Mouse (Mus musculus) midbrain, embryonic 10.5 days (tissue): ENCODE data around the gene Cd4. TPM values are rescaled to one million over a fixed set of nuclear protein-coding genes. Genes with fewer than 3 reads are reported as not detected.

Experiments used
- DNase-seq: peaks from one replicate; pipeline ENCODE4 v3.0.0-alpha.2; 2017; ENCODE audit warnings: low spot score
- H3K27ac ChIP-seq: fragments of 300-500 bp; sonication (generic); replicated peaks from 2 replicates; pipeline ENCODE4 v1.5.1; 2016; ENCODE audit warnings: mild to moderate bottlenecking
- H3K27me3 ChIP-seq: fragments of 300-500 bp; sonication (generic); 2 replicates; pipeline ENCODE4 v1.6.1; 2016; ENCODE audit warnings: low read depth, mild to moderate bottlenecking; ENCODE audit not compliant: poor library complexity, severe bottlenecking
- H3K36me3 ChIP-seq: fragments of 300-500 bp; sonication (generic); 2 replicates; pipeline ENCODE4 v1.6.1; 2016; ENCODE audit warnings: mild to moderate bottlenecking, moderate library complexity
- H3K4me1 ChIP-seq: fragments of 300-500 bp; sonication (generic); 2 replicates; pipeline ENCODE4 v1.6.1; 2016
- H3K4me3 ChIP-seq: fragments of 300-500 bp; sonication (generic); 2 replicates; pipeline ENCODE4 v1.5.1; 2016; ENCODE audit warnings: mild to moderate bottlenecking, moderate library complexity
- H3K9me3 ChIP-seq: fragments of 300-500 bp; sonication (generic); replicated peaks from 2 replicates; pipeline ENCODE4 v1.6.1; 2016; ENCODE audit warnings: mild to moderate bottlenecking
- WGBS: fragments of 180-500 bp; shearing (Covaris S2); methylation state at CpG from one replicate; pipeline ENCODE4 v1.1.7; 2016; 5-methylcytosine and 5-hydroxymethylcytosine counted together
- polyA plus RNA-seq: library from polyadenylated mRNA; unstranded; fragments of >200 nt; fragmentation: Nextera tagmentation; extraction: Ambion mirVana; gene quantifications from 2 replicates; pipeline ENCODE4 v1.2.1, GENCODE M21; 2016

The Cd4 gene
- polyA plus RNA-seq, 1 experiment from 2014 or later, result not detected

DNA sequence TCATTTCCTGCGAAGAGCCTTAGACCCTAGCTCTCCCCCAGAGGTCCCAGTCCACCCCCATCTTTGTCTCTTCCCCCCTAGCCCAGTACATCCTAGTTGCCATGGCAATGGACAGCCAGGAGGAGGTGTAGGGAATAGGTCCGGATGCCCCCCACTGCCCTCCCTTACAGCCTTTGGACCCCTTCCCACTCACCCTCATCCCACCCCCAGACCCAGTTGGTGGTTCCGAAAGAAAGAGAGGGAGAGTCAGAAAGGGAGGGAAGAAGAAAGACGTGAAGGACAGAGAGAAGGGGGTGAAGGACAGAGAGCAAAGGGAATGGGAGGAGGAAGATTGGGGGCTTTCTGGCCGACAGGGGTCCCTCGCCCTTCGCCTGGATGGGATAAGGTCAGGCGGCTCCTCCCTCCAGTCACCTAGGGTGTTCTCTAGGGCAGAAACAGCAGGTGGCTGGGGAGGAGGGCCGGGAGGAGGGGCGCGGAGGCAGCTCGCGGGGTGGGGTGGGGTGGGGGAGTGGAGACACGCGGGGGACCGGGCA is 24.8 kb downstream of the Cd4 start:
- H3K27me3 ChIP-seq, result peaks cover 77% of the 10 kb centered on the region
- H3K36me3 ChIP-seq, result 0 out of 2 replicates have a peak, but pooled peaks cover 5% of the 10 kb centered on the region
- H3K9me3 ChIP-seq, result no peaks in the 10 kb centered on the region
- peak; percentile 50 for DNase-seq
- peak overlapping the region; percentile 72 for H3K4me3 ChIP-seq
- peaks cover 82% of the 10 kb centered on the region for H3K4me1 ChIP-seq
- H3K27ac ChIP-seq, result peak overlapping the region; percentile 94
- WGBS, result under 1% methylated on average over 16 of the region's 16 CpGs

DNA sequence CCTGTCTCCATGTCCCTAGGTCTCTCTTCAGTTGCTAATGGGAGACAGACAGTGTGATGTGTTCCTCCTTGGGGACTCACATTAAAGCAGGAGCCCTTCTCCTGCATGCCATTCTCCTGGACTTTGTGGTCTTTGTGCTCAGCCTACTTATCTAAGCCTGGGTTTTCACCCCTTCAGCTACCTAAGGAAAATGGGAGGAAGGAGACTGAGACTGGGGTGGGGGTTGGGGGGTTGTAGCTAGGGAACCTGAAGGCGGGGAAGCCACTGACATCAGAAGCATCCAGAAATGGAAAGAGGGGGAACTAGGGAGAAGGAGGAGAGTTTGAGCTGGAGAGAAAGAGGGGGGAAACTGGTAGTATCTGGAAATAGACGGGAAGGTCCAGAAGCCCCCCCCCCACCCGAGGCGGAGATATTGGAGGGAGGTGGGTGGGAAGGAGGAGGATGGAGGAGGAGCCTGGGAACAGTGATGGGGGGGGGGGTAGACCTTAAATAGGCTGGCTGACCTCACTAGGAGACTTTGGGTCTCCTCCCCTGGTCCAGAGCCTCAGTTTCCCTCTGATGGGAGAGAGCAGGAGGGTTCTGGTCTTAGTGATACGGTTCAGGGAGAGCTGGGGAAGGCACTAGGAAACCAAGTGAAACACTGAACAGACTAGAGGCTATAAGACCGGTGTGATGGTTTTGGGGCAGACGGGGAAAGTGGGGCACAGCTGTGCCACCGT is 25.5 kb downstream of the Cd4 start:
- Histone ChIP-seq H3K36me3 (0 out of 2 replicates have a peak, but pooled peaks cover 5% of the 10 kb centered on the region), H3K4me3 (peak overlapping the region; percentile 72), H3K4me1 (peaks cover 88% of the 10 kb centered on the region), H3K27ac (peak overlapping the region; percentile 94), H3K9me3 (no peaks in the 10 kb centered on the region), H3K27me3 (peaks cover 82% of the 10 kb centered on the region)
- no peak for DNase-seq
- 6% methylated on average over 8 of the region's 8 CpGs for WGBS

DNA sequence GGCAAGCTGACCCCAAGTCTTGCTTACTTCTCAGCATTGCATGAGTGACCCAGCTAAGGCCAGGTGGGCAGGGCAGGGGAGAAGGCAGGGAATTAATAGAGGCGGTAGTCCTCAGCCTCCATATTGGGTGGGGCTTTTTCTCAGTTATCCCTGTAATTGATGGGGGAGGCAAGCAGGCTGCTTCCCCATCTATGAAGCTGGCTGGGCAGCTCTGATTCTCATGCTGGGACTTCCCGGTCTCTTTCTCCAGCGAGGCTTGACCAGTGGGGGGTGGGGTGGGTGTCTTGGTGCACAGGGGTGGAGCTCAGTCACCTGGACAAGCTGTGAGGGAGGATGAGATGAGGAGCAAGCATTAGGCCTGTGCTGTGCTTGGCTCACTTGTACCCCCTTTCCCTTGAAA is 26.2 kb downstream of the Cd4 start:
- Histone ChIP-seq H3K36me3 (0 out of 2 replicates have a peak, but pooled peaks cover 5% of the 10 kb centered on the region), H3K27ac (peak overlapping the region; percentile 94), H3K9me3 (no peaks in the 10 kb centered on the region), H3K27me3 (peaks cover 77% of the 10 kb centered on the region), H3K4me3 (peak overlapping the region; percentile 72), H3K4me1 (peaks cover 95% of the 10 kb centered on the region)
- 33% methylated on average over 3 of the region's 3 CpGs for WGBS
- DNase-seq, result no peak

DNA sequence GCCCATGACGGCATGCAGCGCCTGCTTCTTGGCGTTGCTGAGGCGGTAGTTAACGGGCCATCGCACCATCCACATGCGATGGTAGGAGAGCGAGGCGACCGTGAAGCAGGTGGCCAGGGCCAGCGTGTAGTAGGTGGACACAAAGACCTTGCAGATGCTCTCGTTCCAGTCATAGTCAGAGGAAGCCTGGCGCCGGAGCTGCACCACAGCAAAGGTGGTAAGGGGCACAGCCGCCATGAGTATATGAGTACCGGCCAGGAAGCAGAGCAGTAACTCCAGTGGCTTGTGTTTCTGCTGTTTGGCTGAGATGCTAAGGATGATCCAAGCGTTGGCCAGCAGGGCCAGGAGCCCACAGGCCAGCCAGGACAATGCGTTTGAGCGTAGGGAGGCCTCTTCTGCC is 26.8 kb downstream of the Cd4 start:
- H3K4me3 ChIP-seq, result peak overlapping the region; percentile 72; the same call in 1 of the 2 replicates
- H3K4me1 ChIP-seq, result peaks cover 95% of the 10 kb centered on the region
- H3K27me3 ChIP-seq, result peaks cover 71% of the 10 kb centered on the region
- 78% methylated on average over 19 of the region's 19 CpGs for WGBS
- no peak for DNase-seq
- H3K27ac ChIP-seq, result peak overlapping the region; percentile 94
- H3K9me3 ChIP-seq, result no peaks in the 10 kb centered on the region
- H3K36me3 ChIP-seq, result 0 out of 2 replicates have a peak, but pooled peaks cover 5% of the 10 kb centered on the region

DNA sequence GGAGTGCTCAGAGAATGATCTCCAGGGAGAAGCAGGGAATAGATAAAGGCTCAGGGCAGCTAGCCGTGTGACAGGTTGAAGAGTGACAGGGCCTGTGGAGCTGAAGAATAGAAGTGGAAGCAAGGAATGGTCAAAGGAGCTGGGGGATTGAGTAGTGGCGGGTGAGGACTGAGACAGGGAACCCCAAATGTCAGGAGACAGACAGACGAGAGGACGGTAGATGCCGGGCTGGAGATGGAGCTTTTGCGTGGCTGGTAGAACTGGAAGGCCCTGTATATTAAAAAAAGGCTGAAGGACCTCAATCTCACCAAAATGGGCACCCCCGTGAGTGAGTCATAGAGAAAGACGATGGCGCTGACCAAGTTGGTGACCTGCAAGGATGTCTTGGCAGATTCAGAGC is 27.5 kb downstream of the Cd4 start:
- Histone ChIP-seq H3K4me3 (0 out of 2 replicates have a peak overlapping the region, but pooled peaks have one; percentile 16), H3K4me1 (peaks cover 94% of the 10 kb centered on the region), H3K27ac (0 out of 2 replicates have a peak overlapping the region, but pooled peaks have one; percentile 19), H3K27me3 (peaks cover 64% of the 10 kb centered on the region), H3K9me3 (no peaks in the 10 kb centered on the region), H3K36me3 (0 out of 2 replicates have a peak, but pooled peaks cover 5% of the 10 kb centered on the region)
- WGBS, result 85% methylated on average over 9 of the region's 9 CpGs
- no peak for DNase-seq

DNA sequence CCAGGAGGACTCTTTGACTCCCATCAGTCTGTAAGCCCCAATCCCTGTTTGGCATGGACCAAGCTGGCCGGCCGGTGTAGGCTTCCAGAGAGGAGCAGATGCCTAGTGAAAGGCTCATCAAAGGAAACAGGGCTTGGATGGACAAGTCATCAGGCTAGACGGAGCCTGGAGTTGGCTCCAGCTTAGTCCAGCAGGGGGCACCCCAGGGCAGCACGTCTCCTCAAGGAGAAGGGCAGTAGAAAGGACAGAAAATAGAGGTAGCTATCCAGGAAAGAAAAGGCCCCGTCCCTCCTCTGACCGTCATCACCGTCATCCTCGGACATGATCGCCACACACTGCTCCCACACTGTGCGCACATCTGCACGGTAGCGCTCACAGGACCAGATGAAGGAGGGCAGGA is 28.3 kb downstream of the Cd4 start:
- Histone ChIP-seq H3K27ac (peak overlapping the region; percentile 19), H3K9me3 (no peaks in the 10 kb centered on the region), H3K4me1 (peaks cover 93% of the 10 kb centered on the region), H3K4me3 (peak overlapping the region; percentile 16; the same call in 1 of the 2 replicates), H3K36me3 (0 out of 2 replicates have a peak, but pooled peaks cover 9% of the 10 kb centered on the region), H3K27me3 (peaks cover 60% of the 10 kb centered on the region)
- peak; percentile 88 for DNase-seq
- WGBS, result 11% methylated on average over 12 of the region's 12 CpGs

DNA sequence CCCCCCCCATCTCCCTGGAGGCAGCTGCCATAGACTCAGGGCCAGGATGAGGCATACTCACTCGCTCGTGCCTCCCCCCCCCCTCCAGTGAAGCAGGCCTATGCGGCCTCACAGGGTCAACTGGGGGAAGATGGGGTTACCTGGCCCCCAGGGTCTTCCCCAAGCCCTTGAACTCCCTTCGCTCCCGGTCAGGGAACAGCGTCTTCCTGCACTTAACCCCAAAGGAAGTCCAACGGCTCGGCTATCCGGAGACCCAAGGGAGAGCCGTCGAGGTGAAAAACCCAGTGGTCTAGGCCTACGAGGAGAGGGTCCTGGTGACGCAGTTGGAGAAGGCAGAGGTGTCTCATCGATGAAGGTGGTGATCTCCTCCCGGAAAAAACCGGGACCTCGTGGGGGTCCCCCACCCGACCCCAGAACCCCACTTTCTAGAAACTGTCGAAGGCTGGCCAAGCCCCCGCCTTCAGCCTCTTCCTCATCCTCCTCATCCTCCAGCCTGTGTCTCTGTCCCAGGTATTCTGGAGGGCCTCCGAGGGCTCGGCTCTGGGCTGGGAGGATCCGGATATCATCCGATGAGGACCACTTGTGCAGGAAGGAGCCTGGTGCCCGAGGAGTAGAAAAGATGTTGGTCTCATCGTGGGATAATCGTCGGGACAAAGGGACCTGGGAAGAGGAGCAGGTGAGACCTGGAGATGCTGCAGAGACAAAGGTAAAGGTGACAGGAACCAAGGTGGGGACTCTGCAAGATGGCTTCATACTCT is 29.3 kb downstream of the Cd4 start:
- WGBS, result 77% methylated on average over 28 of the region's 28 CpGs
- Histone ChIP-seq H3K4me3 (peak overlapping the region; percentile 70), H3K36me3 (peaks cover 16% of the 10 kb centered on the region), H3K27me3 (peaks cover 54% of the 10 kb centered on the region), H3K9me3 (no peaks in the 10 kb centered on the region), H3K27ac (peak overlapping the region; percentile 92; the same call in 1 of the 2 replicates), H3K4me1 (peaks cover 83% of the 10 kb centered on the region)
- no peak for DNase-seq

DNA sequence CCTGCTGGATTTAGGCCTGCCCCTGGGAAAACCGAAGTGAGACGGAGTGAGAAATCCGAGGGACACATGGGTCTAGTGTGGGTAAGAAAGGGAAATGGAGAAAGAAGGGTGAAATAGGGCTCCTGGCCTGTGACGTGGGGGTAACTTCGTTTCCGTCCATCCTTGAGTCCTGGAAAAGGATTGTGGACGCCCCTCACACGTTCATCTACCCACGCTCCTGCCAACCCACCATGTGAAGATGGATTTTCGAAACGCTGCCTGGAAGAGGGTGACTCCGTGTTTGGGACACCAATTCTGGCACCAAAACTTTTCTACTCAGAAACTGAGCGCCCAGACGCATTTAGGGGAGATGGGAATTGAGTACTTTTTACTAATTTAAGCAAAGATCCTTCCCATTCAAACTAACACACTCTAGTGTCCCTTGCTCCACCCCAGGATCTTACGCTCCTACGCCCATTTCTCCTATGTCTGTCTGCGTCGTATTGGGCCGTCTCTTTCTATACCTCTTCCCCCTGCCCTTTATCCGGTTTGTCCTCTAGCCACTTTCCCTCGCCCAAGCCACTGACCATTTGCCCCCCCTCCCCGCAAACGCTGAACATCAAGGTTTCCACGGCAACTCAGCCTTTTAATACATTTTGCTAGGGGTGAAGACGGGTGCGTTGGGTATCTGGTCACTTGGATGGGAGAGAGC is 30.0 kb downstream of the Cd4 start:
- Histone ChIP-seq H3K9me3 (no peaks in the 10 kb centered on the region), H3K27ac (peak overlapping the region; percentile 92), H3K27me3 (peaks cover 51% of the 10 kb centered on the region), H3K36me3 (peaks cover 22% of the 10 kb centered on the region), H3K4me3 (peak overlapping the region; percentile 70), H3K4me1 (peaks cover 76% of the 10 kb centered on the region)
- WGBS, result 25% methylated on average over 26 of the region's 26 CpGs
- DNase-seq, result no peak

DNA sequence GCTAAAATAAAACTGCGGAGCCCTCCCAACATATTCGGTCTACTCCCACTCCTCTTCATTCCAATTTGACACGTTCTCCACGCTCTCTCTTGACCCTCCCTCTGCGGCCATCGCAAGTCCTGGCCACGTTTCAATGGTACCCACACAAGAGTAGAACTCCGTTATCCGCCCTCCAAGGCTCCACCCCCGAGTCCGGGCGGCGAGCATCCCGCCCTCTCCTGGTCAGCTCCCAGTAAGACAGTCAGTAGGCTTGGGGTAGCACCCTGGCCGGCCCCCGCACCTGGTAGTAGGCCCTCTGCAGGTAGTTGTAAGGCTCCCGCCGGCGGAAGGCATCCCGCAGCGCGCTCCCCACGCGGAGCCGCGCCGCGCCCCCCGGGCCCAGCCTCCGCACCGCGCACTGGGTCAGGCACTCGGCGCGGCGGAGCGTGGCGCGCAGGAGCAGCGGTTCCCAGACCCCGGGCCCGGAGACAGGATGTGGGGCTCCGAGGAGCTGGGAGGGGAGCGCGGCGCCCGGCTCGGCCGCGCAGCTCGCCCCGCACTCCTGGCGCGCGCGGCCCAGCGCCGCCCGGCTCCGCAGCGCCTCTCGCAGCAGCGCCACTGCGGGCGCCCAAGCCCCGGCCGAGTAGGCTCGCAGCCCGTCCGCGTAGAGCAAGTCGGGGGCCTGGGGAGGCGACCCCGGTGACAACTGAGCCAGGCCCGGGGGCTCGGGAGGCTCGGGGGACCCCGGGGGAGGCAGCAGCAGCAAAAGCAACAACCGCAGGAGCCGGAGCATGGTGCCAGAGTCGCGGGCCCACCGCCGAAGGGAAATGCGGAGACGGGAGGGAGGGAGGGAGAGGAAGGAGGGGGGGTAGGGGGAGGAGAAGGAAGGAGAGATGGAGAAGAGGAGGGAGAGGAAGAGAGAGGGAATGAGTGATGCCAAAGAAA is 30.8 kb downstream of the Cd4 start, which contains the start of gene P3h3:
Gene P3h3 (minus strand): TSS at position 837 of the 924 bp plus-strand sequence.
- Histone ChIP-seq H3K4me1 (peaks cover 68% of the 10 kb centered on the region), H3K27me3 (peaks cover 43% of the 10 kb centered on the region), H3K9me3 (no peaks in the 10 kb centered on the region), H3K27ac (peak within 1 kb of the TSS; percentile 92), H3K36me3 (peaks cover 27% of the 10 kb centered on the region), H3K4me3 (peak within 1 kb of the TSS; percentile 70)
- DNase-seq, result peak; percentile 90
- under 1% methylated on average over 85 of the region's 86 CpGs for WGBS

DNA sequence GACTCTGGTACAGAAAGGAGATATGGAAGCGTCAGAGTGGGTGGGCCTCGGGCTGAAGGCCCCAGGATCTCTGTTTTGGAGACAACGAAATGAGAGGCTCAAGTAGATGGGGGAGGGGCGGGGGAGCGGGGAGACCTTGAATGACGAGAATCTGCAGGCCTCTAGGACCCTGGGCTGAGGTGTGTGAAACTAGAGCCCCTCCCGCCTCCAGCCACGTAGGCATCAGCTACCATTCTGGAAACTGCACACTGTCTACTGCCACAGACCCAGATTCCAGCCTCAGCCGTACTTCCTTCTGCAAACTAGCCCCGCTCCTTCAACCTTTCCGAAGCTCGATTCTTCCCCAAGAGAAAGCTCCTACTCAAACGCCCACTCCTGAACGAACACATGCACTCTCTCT is 31.7 kb downstream of the Cd4 start:
- H3K4me1 ChIP-seq, result peaks cover 59% of the 10 kb centered on the region
- peak; percentile 52 for DNase-seq
- H3K36me3 ChIP-seq, result peaks cover 27% of the 10 kb centered on the region
- peak overlapping the region; percentile 92 for H3K27ac ChIP-seq
- no peaks in the 10 kb centered on the region for H3K9me3 ChIP-seq
- WGBS, result 5% methylated on average over 14 of the region's 14 CpGs
- H3K4me3 ChIP-seq, result peak overlapping the region; percentile 70
- peaks cover 34% of the 10 kb centered on the region for H3K27me3 ChIP-seq

DNA sequence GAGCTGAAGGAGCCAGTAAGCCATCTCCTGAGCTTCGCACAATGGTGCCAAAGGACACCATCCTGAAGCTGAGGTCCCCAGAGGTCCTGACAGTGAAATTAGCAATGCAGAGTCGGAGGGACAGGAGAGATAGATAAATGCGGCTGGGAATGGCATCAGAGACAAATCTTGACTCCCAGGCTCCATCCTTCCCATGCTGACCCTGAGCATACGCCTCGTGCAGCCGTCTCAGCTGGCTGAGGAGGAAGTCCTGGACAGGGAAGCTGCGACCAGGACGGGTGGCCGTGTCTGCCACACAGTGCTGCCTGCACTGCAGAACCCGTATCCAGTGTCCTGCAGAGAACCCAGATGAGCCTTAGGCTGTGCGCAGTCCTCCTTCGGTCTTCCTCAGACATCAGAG is 33.4 kb downstream of the Cd4 start:
- Histone ChIP-seq H3K27ac (no peak overlapping the region; the same call in 1 of the 2 replicates), H3K4me1 (peaks cover 47% of the 10 kb centered on the region), H3K36me3 (peaks cover 27% of the 10 kb centered on the region), H3K27me3 (peaks cover 24% of the 10 kb centered on the region), H3K9me3 (no peaks in the 10 kb centered on the region), H3K4me3 (no peak overlapping the region)
- DNase-seq, result no peak
- WGBS, result 75% methylated on average over 12 of the region's 12 CpGs
